Mouse (Mus musculus) intestine, embryonic 15.5 days (tissue): ENCODE results near the gene Fcer1g. TPM values are rescaled to one million over a fixed set of nuclear protein-coding genes. Genes with fewer than 3 reads are reported as not detected.

Experiments
- ATAC-seq: fragments of 200-750 bp; cut with Nextera tagmentation; 2 replicates; pipeline ENCODE4 v1.8.0; 2017; ENCODE audit warnings: moderate TSS enrichment, moderate library complexity
- H3K27ac ChIP-seq: fragments of 300-500 bp; sonication (generic); 2 replicates; pipeline ENCODE4 v1.5.1; 2015; ENCODE audit warnings: mild to moderate bottlenecking, inconsistent platforms
- H3K27me3 ChIP-seq: fragments of 300-500 bp; sonication (generic); replicated peaks from 2 replicates; pipeline ENCODE4 v1.6.1; 2015; ENCODE audit warnings: inconsistent platforms
- H3K36me3 ChIP-seq: fragments of 300-500 bp; sonication (generic); 2 replicates; pipeline ENCODE4 v1.6.1; 2015; ENCODE audit warnings: inconsistent platforms
- H3K4me1 ChIP-seq: fragments of 300-500 bp; sonication (generic); replicated peaks from 2 replicates; pipeline ENCODE4 v1.6.1; 2015; ENCODE audit warnings: inconsistent platforms
- H3K4me2 ChIP-seq: fragments of 300-500 bp; sonication (generic); replicated peaks from 2 replicates; pipeline ENCODE4 v1.6.1; 2015; ENCODE audit warnings: mild to moderate bottlenecking, inconsistent platforms
- H3K4me3 ChIP-seq: fragments of 300-500 bp; sonication (generic); replicated peaks from 2 replicates; pipeline ENCODE4 v1.5.1; 2015; ENCODE audit warnings: inconsistent platforms
- H3K9ac ChIP-seq: fragments of 300-500 bp; sonication (generic); 2 replicates; pipeline ENCODE4 v1.6.1; 2015; ENCODE audit warnings: inconsistent platforms
- H3K9me3 ChIP-seq: fragments of 300-500 bp; sonication (generic); 2 replicates; pipeline ENCODE4 v1.6.1; 2016; ENCODE audit warnings: inconsistent platforms
- WGBS: fragments of 180-500 bp; shearing (Covaris S2); methylation state at CpG from one replicate; pipeline ENCODE4 v1.1.7; 2015; 5-methylcytosine and 5-hydroxymethylcytosine counted together
- polyA plus RNA-seq: library from polyadenylated mRNA; unstranded; fragments of >200 nt; fragmentation: Nextera tagmentation; extraction: Ambion mirVana; gene quantifications from 2 replicates; pipeline ENCODE4 v1.2.1, GENCODE M21; 2015

The Fcer1g gene
- polyA plus RNA-seq, 1 experiment from 2014 or later: 51.5 TPM

DNA sequence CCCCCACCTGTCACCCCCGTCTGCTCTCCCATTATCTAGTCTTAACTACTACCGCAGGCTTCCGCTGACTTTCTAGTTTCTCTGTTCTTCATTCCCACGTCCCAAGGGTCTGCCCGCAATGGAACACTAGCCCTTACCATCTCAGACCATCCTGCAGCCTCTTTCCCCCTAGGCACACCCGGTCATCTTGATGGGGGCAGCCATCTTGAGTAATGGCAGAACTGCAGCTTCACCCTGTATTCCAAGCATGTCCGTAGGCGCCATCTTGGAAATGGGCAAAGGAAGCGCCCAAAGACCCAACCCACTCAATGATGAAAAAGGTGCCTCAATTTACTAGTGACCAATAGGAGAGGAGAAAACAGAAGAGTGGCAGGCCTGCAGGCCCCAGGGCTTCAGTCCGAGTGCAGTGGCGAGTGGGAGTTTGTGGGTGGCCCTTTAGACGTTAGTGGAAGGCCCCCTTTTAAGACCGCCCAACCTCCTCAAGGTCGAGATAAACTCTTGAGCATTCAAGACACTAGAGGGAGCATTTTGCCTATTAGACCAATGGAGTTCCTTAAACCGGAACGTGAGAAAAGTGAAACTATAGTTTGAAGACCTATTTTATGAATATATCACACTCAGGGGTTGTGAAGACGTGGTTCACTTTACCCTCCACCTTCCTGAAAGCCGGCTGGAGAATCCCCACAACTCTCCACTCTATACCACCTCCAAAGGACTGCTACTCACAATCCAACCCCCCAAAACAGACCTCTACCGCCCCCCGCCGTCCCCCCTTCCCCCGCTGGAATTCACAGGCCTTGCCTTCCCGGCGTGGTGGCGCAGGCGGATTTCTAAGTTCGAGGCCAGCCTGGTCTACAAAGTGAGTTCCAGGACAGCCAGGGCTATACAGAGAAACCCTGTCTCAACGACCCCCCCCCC, 11.7 kb downstream of the Fcer1g start, which contains the start of gene Tomm40l:
Gene Tomm40l (minus strand): TSS at position 277 of the 918 bp plus-strand sequence.
- peak within 1 kb of the TSS; percentile 87 for H3K4me2 ChIP-seq
- no peaks in the 10 kb centered on the region for H3K9me3 ChIP-seq
- 1% methylated on average over 28 of the region's 28 CpGs for WGBS
- H3K36me3 ChIP-seq: no peaks in the 10 kb centered on the region; the same call in 1 of the 2 replicates
- peak within 1 kb of the TSS; percentile 51 for H3K9ac ChIP-seq
- peak within 1 kb of the TSS; percentile 53 for H3K4me3 ChIP-seq
- H3K27ac ChIP-seq: peak within 1 kb of the TSS; percentile 83
- no peaks in the 10 kb centered on the region for H3K27me3 ChIP-seq
- peaks cover 9% of the 10 kb centered on the region for H3K4me1 ChIP-seq
- ATAC-seq: peak; percentile 98

DNA sequence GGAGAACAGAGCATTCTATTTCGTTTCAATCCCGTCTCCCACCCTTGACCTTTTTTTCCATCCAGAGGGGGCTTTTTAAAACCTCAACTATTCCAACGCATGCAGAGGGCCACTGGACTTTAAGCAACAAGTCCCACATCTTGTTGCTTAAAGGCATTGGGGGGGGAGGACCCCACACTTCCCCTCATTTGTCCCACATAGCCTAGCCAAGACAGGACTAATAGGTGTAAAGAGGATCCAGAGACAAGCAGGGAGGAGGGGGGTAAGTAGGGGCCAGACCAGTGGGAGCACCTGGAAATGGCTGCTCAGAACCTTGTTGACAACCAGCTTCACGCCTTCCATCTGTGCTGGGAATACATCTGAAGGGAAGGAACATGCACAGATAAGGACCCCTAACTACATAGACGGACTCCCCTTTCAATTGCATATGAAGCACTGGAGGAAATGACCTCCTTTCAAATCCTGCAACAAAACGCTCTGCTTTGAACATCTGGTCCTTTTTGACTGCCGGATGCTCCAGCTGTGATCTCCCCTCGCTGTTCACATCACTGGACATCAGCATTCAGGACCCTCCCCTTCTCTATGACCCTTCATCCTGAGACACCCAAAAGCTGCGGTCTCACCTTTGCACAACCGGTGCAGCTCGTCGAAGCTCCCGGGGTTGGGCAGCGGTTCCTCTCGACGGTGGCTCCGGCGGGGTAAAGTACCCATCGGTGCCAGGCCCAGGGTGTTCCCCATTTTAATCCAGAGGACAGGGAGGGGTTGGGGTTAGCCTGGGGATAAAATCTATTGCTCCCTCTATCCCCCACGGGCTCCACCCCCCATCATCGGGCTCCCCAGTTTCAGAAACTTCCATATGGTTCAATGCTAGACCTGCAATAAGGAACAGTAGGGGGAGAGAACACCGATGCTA, 12.6 kb downstream of the Fcer1g start:
- no peaks in the 10 kb centered on the region; the same call in 1 of the 2 replicates for H3K36me3 ChIP-seq
- no peaks in the 10 kb centered on the region for H3K9me3 ChIP-seq
- H3K4me3 ChIP-seq: peak overlapping the region; percentile 53
- H3K27me3 ChIP-seq: no peaks in the 10 kb centered on the region
- 0 out of 2 replicates have a peak, but pooled peaks have one; percentile 0 for ATAC-seq
- H3K9ac ChIP-seq: peak overlapping the region; percentile 51
- H3K27ac ChIP-seq: no peak overlapping the region
- H3K4me1 ChIP-seq: peaks cover 9% of the 10 kb centered on the region
- peak overlapping the region; percentile 87 for H3K4me2 ChIP-seq
- 8% methylated on average over 22 of the region's 22 CpGs for WGBS

DNA sequence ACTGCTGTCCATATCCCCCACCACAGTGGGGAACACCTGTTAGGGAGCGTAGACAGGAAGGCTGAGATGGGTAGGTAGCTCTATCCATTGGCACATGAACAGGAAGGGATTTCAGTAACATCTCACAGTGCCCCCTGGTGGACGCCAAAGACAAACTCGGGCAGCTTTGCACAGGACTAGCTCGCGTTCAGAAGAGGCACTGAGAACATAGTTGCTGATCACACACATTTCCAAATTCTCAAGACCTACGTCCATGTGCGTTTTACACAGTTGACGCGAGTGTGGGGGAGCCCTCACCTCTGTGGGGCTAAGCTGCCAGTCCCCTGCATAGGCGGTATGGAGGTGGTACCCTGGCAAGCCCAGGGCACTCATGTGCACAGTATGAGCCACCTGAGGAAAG, 13.3 kb downstream of the Fcer1g start:
- ATAC-seq: peak; percentile 27
- Histone ChIP-seq H3K27ac (no peak overlapping the region), H3K4me2 (peak overlapping the region; percentile 87), H3K4me3 (peak overlapping the region; percentile 53; the same call in 1 of the 2 replicates), H3K4me1 (peaks cover 12% of the 10 kb centered on the region), H3K27me3 (no peaks in the 10 kb centered on the region), H3K9me3 (no peaks in the 10 kb centered on the region), H3K9ac (0 out of 2 replicates have a peak overlapping the region, but pooled peaks have one; percentile 51), H3K36me3 (no peaks in the 10 kb centered on the region; the same call in 1 of the 2 replicates)
- WGBS: 8% methylated on average over 10 of the region's 10 CpGs

DNA sequence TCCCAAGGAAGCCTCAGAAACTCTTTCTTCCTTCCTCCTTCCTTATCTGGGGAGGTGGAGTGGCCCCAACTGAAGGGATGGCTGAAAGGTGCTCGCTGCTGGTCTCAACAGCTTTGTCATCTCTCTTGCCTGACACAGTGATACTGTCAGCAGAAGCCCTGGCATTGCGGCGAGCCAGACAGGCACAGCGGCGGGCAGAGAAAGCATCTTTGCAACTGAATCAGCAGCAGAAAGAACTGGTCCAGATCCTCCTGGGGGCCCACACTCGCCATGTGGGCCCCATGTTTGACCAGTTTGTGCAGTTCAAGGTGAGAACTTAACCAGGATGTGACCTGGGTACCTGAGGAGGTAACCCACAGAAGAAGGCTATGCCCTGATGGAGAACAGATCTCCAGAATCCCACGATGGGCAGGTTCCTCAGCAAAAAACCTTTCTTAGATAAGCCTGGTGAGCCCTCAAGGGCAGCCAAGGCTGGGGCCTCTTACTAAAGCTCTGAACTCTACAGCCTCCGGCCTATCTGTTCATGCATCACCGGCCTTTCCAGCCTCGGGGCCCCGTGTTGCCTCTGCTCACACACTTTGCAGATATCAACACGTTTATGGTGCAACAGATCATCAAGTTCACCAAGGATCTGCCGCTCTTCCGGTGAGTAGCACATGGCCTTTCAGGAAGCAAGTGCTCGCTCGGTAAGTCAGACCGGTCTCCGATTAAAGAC, 17.8 kb downstream of the Fcer1g start:
- Histone ChIP-seq H3K9me3 (no peaks in the 10 kb centered on the region), H3K9ac (no peak overlapping the region), H3K27ac (no peak overlapping the region), H3K4me3 (no peak overlapping the region), H3K4me1 (peaks cover 7% of the 10 kb centered on the region), H3K27me3 (no peaks in the 10 kb centered on the region), H3K4me2 (no peak overlapping the region), H3K36me3 (no peaks in the 10 kb centered on the region; the same call in 1 of the 2 replicates)
- no peak for ATAC-seq
- 84% methylated on average over 18 of the region's 18 CpGs for WGBS

DNA sequence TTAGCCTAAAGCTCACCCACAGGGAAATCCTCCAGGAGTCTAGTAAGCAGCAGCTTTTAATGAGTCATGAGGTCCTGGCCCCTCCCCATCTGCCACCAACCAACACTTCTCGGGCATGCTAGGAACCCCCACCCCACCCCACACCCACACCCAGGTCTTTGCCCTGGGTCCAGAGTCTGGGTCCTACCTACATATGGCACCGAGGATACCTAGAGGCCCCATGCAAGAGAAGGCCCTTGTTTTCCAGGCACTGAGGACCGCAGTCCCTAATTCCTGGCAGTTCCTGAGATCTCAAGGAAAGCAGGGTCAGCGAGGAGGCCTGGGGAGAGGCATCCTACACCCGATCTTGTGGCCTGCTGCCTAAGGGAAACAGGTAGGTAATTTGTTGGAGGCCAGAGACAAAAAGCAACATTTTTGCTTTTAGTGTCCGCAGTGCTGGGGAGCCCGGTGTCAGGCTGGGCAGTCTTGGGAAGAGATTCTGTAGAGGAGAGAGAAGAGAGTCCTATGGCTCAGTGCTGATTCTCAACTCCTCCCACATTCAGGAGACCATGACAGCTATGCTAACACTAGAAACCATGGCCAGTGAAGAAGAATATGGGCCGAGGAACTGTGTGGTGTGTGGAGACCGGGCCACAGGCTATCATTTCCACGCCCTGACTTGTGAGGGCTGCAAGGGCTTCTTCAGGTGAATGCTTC, 20.2 kb downstream of the Fcer1g start, which contains the start of gene Nr1i3:
Gene Nr1i3 (plus strand): TSS at position 170 of the 696 bp plus-strand sequence.
- no peaks in the 10 kb centered on the region for H3K9me3 ChIP-seq
- 69% methylated on average over 10 of the region's 10 CpGs for WGBS
- ATAC-seq: peak; percentile 96
- 0 out of 2 replicates have a peak, but pooled peaks cover 2% of the 10 kb centered on the region for H3K4me1 ChIP-seq
- H3K9ac ChIP-seq: 0 out of 2 replicates have a peak within 1 kb of the TSS, but pooled peaks have one; percentile 1
- peak within 1 kb of the TSS; percentile 32 for H3K4me2 ChIP-seq
- H3K27ac ChIP-seq: peak within 1 kb of the TSS; percentile 28
- no peaks in the 10 kb centered on the region; the same call in 1 of the 2 replicates for H3K36me3 ChIP-seq
- 0 out of 2 replicates have a peak within 1 kb of the TSS, but pooled peaks have one; percentile 0 for H3K4me3 ChIP-seq
- no peaks in the 10 kb centered on the region for H3K27me3 ChIP-seq

DNA sequence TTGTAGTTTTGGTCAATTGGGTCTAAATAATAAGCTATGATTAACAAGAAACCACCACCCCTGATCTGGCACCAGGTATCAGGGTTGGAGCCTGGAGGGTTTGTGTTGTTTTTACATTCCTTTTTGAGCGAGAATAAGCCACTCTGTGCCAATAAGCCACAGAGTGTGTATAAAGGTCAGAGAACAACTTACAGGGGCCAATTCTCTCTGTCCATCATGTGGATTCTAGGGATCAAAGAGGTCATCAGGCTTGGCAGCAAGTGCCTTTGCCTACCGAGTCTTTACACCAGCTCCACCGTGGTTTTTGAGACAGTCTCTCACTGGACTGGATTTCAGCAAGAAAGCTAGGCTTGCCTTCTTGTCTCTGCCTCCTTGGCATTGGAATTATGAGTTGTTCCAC, 21.3 kb downstream of the Fcer1g start:
- H3K36me3 ChIP-seq: no peaks in the 10 kb centered on the region; the same call in 1 of the 2 replicates
- WGBS: 58% methylated on average over 3 of the region's 3 CpGs
- no peak for ATAC-seq
- H3K4me1 ChIP-seq: 0 out of 2 replicates have a peak, but pooled peaks cover 2% of the 10 kb centered on the region
- H3K4me3 ChIP-seq: no peak overlapping the region
- no peak overlapping the region for H3K27ac ChIP-seq
- no peaks in the 10 kb centered on the region for H3K27me3 ChIP-seq
- H3K9ac ChIP-seq: no peak overlapping the region
- H3K9me3 ChIP-seq: no peaks in the 10 kb centered on the region
- H3K4me2 ChIP-seq: no peak overlapping the region

DNA sequence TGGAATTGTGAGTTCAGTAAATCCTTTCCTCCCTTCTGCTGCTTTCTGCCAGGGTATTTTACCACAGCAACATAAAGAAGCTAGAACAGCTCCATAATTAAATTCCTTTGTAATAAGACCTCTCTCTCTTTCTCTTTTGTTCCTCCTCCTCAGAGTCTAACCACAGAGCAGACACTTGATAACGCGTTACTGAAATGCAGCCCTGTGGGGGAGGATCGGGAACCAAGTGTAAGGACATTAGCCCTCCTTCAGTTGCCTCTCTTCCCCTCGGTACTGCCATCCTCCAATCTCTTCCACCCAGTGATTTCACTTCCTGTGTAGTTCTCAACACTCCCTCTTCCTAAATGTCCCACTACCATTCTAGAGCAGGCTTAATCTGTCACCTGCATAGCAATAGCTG, 24.8 kb downstream of the Fcer1g start:
- Histone ChIP-seq H3K36me3 (no peaks in the 10 kb centered on the region), H3K4me1 (no peaks in the 10 kb centered on the region), H3K27me3 (no peaks in the 10 kb centered on the region), H3K4me3 (no peak overlapping the region), H3K9me3 (no peaks in the 10 kb centered on the region), H3K4me2 (no peak overlapping the region), H3K9ac (no peak overlapping the region), H3K27ac (no peak overlapping the region)
- ATAC-seq: no peak
- WGBS: 32% methylated on average over 4 of the region's 4 CpGs

DNA sequence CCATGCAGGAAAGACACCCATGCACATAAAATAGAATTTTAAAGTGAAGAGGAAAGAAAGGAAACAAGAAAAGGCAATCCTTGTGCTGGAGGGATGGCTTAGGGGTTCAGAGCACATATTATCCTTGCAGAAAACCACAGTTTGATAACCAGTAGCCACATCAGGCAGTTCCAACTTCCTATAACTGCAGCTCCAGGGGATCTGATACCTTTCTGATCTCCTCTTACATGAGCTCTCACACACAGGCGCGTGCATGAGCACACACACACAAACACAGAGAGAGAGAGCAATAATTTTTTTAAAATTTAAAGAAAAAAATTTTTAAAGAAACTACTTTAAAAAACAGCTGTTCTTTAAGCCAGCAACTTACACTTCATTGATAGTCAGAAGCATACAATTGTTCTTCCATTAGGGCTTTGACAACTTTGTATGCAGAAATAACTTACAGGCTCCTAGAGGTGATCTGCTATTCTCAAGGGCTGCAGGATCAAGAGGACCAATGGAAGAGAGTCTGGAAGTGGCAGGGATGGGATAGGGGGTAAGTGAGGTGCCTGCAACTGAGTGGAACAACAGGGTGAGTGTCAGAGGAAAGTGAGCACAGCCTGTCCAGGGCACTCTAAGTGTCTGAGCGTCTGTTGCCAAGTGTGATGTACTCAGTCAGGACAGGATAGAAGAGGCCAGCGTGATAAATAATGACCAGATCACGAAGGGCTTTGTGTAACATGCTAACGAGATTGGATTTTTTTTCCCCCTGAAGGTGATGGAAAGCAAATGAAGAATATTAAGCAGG, 28.3 kb downstream of the Fcer1g start:
- no peak for ATAC-seq
- Histone ChIP-seq H3K27me3 (no peaks in the 10 kb centered on the region), H3K4me1 (no peaks in the 10 kb centered on the region), H3K9me3 (no peaks in the 10 kb centered on the region), H3K36me3 (no peaks in the 10 kb centered on the region), H3K27ac (no peak overlapping the region), H3K9ac (no peak overlapping the region), H3K4me2 (no peak overlapping the region), H3K4me3 (no peak overlapping the region)
- 76% methylated on average over 6 of the region's 6 CpGs for WGBS

DNA sequence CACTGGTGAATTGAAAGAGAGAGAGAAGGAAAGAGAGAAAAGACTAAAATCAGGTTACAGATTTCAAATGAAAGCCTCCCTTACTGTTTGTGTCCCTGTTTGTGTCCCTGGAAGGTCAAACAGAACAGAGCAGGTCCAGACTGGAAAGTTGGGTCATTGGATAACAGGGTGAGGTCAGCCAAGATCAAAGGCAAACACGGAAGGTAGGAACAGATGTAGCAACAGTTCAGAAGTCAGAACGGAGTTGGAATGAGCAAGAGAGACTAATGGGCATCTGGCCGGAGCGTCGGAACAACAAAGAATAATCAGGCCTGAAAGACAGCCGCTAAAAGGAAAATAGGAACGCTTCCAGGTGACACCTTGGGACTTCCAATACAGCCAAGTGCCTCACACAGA, 29.9 kb downstream of the Fcer1g start:
- no peaks in the 10 kb centered on the region for H3K4me1 ChIP-seq
- no peak overlapping the region for H3K4me2 ChIP-seq
- H3K9ac ChIP-seq: no peak overlapping the region
- WGBS: 59% methylated on average over 7 of the region's 7 CpGs
- ATAC-seq: peak; percentile 61; the same call in 1 of the 2 replicates
- H3K9me3 ChIP-seq: no peaks in the 10 kb centered on the region
- no peak overlapping the region for H3K4me3 ChIP-seq
- H3K27ac ChIP-seq: no peak overlapping the region
- H3K27me3 ChIP-seq: no peaks in the 10 kb centered on the region
- H3K36me3 ChIP-seq: no peaks in the 10 kb centered on the region

DNA sequence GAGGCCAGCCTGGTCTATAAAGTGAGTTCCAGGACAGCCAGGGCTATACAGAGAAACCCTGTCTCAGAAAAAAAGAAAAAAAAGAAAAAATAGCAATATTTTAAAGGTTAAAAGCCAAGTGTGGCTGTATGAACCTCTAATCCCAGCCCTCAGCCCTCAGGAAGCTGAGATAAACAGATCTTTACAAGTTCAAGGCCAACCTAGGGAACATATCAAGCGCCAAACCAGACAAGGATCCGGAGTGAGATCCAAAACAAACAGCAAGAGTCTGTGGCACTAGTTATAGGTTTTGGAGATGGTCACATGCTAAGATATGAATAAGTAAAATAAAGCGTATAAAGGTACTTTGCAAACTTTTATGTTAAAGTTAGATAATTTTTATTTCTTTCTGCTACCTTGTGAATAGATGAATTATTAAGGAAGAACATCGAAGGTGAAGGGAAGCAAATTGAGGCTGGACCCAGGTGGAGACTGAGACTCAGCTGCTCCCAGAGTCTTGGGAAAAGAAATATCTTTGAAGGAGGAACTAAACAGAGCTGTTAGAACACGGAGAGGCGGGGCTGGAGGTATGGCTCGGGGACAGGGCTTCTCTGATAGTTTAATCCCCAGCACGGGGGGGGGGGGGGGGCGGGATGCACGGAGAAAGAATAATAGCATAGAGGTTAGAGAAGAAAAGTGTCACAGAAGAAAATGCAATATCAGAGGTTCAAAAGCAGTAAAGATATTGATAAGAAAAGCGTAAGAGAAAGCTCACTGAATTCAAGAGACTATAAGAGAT, 30.5 kb downstream of the Fcer1g start:
- no peaks in the 10 kb centered on the region for H3K36me3 ChIP-seq
- no peak; the same call in 1 of the 2 replicates for ATAC-seq
- H3K4me1 ChIP-seq: no peaks in the 10 kb centered on the region
- H3K4me3 ChIP-seq: no peak overlapping the region
- no peak overlapping the region for H3K4me2 ChIP-seq
- no peak overlapping the region for H3K9ac ChIP-seq
- H3K9me3 ChIP-seq: no peaks in the 10 kb centered on the region
- no peak overlapping the region for H3K27ac ChIP-seq
- WGBS: 51% methylated on average over 11 of the region's 11 CpGs
- no peaks in the 10 kb centered on the region for H3K27me3 ChIP-seq
